ENCODE assay signal across 12 mouse cellular contexts in the genomic region with DNA sequence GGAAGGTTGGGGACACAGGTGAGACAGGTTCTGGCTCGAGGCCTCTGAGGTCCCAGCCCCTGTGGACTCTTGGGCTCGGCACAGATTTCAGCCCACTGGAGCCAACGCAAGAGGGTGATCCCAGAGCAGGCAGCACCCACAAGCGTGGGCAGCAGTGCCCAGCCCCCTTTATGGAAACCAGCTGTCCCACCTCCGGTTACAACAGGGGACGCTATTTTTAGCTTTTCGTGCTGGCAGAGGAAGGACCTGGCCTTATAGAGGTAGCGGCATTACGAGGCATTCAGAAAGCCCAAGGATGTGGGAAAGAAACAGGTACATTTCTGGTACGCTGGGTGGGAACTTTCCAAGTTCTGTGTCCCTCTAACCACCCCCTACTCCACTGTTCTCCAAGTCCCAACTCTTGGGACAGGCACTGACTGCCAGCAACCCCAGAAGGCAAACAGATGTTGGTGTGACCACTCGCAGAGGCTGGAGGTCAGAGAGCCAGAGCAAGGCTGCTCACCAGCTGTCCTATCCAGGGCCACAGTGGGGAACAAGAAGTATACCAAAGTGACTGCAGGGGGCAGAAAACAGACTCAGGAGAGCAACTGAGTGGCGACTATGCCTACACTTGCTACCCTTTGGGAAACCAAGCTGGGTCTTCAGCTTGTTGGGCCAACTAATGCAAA.
DNase-seq lines count a peak whose midpoint lies in the region; ATAC-seq and TF ChIP-seq lines count a peak whose summit lies in the region.
"Had no signal": no experiment of that assay in that cellular context is flagged by ENCODE, and none has a peak within 500 bp of the region (broad histone marks: within the 10 kb centered on the region; RNA-seq: fewer than 3 reads in every experiment).

No protein-coding gene starts in this region.

- no peak overlapping the region for H3K4me3 ChIP-seq in lung, postnatal 0 days (ENCODE audit: low read depth, low read length)
- H3K4me3 ChIP-seq in lung, adult 2 months (replicated peaks; ENCODE audit: extremely low read depth, low read depth, low read length), result no peak overlapping the region
- no peak overlapping the region for H3K4me3 ChIP-seq in embryonic facial prominence, embryonic 11.5 days (ENCODE audit: low read depth, low read length)
- H3K4me3 ChIP-seq in heart, embryonic 11.5 days (ENCODE audit: low read depth, low read length), result no peak overlapping the region
- H3K4me3 ChIP-seq: forebrain, embryonic 12.5 days; liver, embryonic 15.5 days had no signal

- DNase-seq in lung, postnatal 0 days (ENCODE audit: low spot score), result no peak
- DNase-seq in lung, adult 2 months, result no peak
- DNase-seq in embryonic facial prominence, embryonic 11.5 days (ENCODE audit: low spot score), result peak; percentile 20
- DNase-seq in natural killer cell, adult 2 months (ENCODE audit: low spot score in 2 of 2), result no peak
- no peak for DNase-seq in adipocyte (ENCODE audit: low spot score)
- no peak for DNase-seq in cerebellum, adult 11-12 months
- DNase-seq: kidney, adult 11 months had no signal

- no peak overlapping the region for H3K9ac ChIP-seq in lung, postnatal 0 days (replicated peaks; ENCODE audit: low read depth)
- no peak overlapping the region for H3K9ac ChIP-seq in embryonic facial prominence, embryonic 11.5 days (replicated peaks; ENCODE audit: low read length)
- 0 out of 2 replicates have a peak overlapping the region, but pooled peaks have one; percentile 30 for H3K9ac ChIP-seq in heart, embryonic 11.5 days (ENCODE audit: low read depth, low read length)
- H3K9ac ChIP-seq: forebrain, embryonic 12.5 days; liver, embryonic 15.5 days had no signal

- H3K9me3 ChIP-seq in lung, postnatal 0 days (ENCODE audit: low read length), result no peaks in the 10 kb centered on the region
- no peaks in the 10 kb centered on the region for H3K9me3 ChIP-seq in embryonic facial prominence, embryonic 11.5 days (replicated peaks; ENCODE audit: control insufficient read depth, low read length)
- no peaks in the 10 kb centered on the region for H3K9me3 ChIP-seq in heart, embryonic 11.5 days (replicated peaks; ENCODE audit: control insufficient read depth, low read length)
- H3K9me3 ChIP-seq: forebrain, embryonic 12.5 days; liver, embryonic 15.5 days had no signal

- H3K36me3 ChIP-seq in lung, postnatal 0 days (ENCODE audit: insufficient read depth, low read length), result no peaks in the 10 kb centered on the region
- H3K36me3 ChIP-seq in embryonic facial prominence, embryonic 11.5 days (replicated peaks; ENCODE audit: control insufficient read depth, insufficient read depth, low read depth, low read length), result no peaks in the 10 kb centered on the region; the same call in 1 of the 2 replicates
- no peaks in the 10 kb centered on the region for H3K36me3 ChIP-seq in heart, embryonic 11.5 days (ENCODE audit: control insufficient read depth, insufficient read depth, low read length)

- ATAC-seq in lung, postnatal 0 days, result no peak
- no peak for ATAC-seq in embryonic facial prominence, embryonic 11.5 days (replicated peaks; ENCODE audit: insufficient number of reproducible peaks, low FRiP score, low TSS enrichment, low read depth)
- ATAC-seq in heart, embryonic 11.5 days (replicated peaks; ENCODE audit: insufficient number of reproducible peaks, low FRiP score, low TSS enrichment), result no peak
- ATAC-seq in megakaryocyte progenitor cell, adult 5-6 weeks (replicated peaks; ENCODE audit: poor library complexity), result peak; percentile 27; the same call in 1 of the 2 replicates
- ATAC-seq: Patski had no signal

- no peaks in the 10 kb centered on the region for H3K4me1 ChIP-seq in lung, postnatal 0 days (ENCODE audit: insufficient read depth, low read depth, low read length)
- no peaks in the 10 kb centered on the region for H3K4me1 ChIP-seq in lung, adult 2 months (ENCODE audit: control insufficient read depth, insufficient read depth, low read length)
- peaks cover 3% of the 10 kb centered on the region; the same call in 1 of the 2 replicates for H3K4me1 ChIP-seq in embryonic facial prominence, embryonic 11.5 days (ENCODE audit: control insufficient read depth, insufficient read depth, low read length)
- peaks cover 26% of the 10 kb centered on the region for H3K4me1 ChIP-seq in heart, embryonic 11.5 days (ENCODE audit: control insufficient read depth, insufficient read depth, low read length)
- H3K4me1 ChIP-seq: liver, embryonic 15.5 days had no signal

- 55% methylated on average over 12 of the region's 12 CpGs for WGBS in lung, postnatal 0 days
- WGBS in lung, adult 2 months, result 63% methylated on average over 12 of the region's 12 CpGs
- 53% methylated on average over 12 of the region's 12 CpGs for WGBS in embryonic facial prominence, embryonic 11.5 days
- 44% methylated on average over 12 of the region's 12 CpGs for WGBS in heart, embryonic 11.5 days (ENCODE audit: insufficient replicate concordance)

- H3K4me2 ChIP-seq in lung, postnatal 0 days (replicated peaks; ENCODE audit: low read depth, low read length), result no peak overlapping the region
- H3K4me2 ChIP-seq in embryonic facial prominence, embryonic 11.5 days (ENCODE audit: low read depth, low read length), result no peak overlapping the region
- H3K4me2 ChIP-seq in heart, embryonic 11.5 days, result peak overlapping the region; percentile 42
- H3K4me2 ChIP-seq: forebrain, embryonic 12.5 days; liver, embryonic 15.5 days had no signal

- no peak for TF ChIP-seq POLR2A in lung, adult 2 months (IDR thresholded peaks at IDR 0.05; ENCODE audit: borderline replicate concordance, extremely low read depth, low read depth, low read length)

- no peak overlapping the region for H3K27ac ChIP-seq in lung, postnatal 0 days (ENCODE audit: low read length)
- H3K27ac ChIP-seq in embryonic facial prominence, embryonic 11.5 days (replicated peaks; ENCODE audit: low read depth, low read length), result no peak overlapping the region
- peak overlapping the region; percentile 46; the same call in 1 of the 2 replicates for H3K27ac ChIP-seq in heart, embryonic 11.5 days (ENCODE audit: low read depth, low read length)
- H3K27ac ChIP-seq: forebrain, embryonic 12.5 days; liver, embryonic 15.5 days had no signal

- no peaks in the 10 kb centered on the region for H3K27me3 ChIP-seq in lung, postnatal 0 days (replicated peaks; ENCODE audit: insufficient read depth, low read length)
- H3K27me3 ChIP-seq in embryonic facial prominence, embryonic 11.5 days (ENCODE audit: control insufficient read depth, insufficient read depth, low read length), result no peaks in the 10 kb centered on the region
- H3K27me3 ChIP-seq in heart, embryonic 11.5 days (ENCODE audit: control insufficient read depth, insufficient read depth, low read length), result no peaks in the 10 kb centered on the region
- H3K27me3 ChIP-seq: forebrain, embryonic 12.5 days; liver, embryonic 15.5 days; Patski had no signal

- TF ChIP-seq EP300 in lung, postnatal 0 days (IDR thresholded peaks at IDR 0.05), result no peak

- TF ChIP-seq CTCF in lung, postnatal 0 days (IDR thresholded peaks at IDR 0.05), result peak; percentile 43
- no peak for TF ChIP-seq CTCF in lung, adult 2 months (IDR thresholded peaks at IDR 0.05; ENCODE audit: insufficient read depth, low read length)
